Mouse (Mus musculus): ENCODE measurements around the gene Ptprt.

DNA sequence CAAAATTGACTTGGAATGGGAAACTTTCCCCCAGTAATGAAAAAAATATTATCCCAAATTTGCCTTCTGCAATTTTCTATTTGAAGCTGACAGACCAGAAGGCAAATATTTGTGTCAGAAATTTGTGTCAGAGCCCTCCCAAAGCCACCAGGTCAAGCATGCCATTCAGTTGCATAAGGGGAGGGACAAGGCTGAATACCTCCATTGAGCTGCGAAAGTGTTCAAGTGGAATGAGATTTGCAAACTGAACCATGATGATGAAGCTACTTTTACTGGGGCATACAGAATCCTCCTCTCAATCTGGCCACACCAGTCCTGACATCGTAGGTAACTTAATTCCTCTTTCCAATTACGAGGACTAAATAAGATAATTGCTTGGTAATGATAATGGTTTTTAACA lies 780.0 kb downstream of the Ptprt start:
- no peak for TF ChIP-seq POLR2A (IDR thresholded peaks at IDR 0.05; ENCODE audit: borderline replicate concordance, low read depth, low read length)
- no peak for TF ChIP-seq CTCF (IDR thresholded peaks at IDR 0.05; ENCODE audit: low read depth, low read length)
